20 mouse cellular contexts compared by ENCODE assay signal in genomic region chr7:125973874-125974273, GRCm38 (mm10).
DNase-seq lines count a peak whose midpoint lies in the region; ATAC-seq and TF ChIP-seq lines count a peak whose summit lies in the region.
"Had no signal": no experiment of that assay in that cellular context is flagged by ENCODE, and none has a peak within 500 bp of the region (broad histone marks: within the 10 kb centered on the region; RNA-seq: fewer than 3 reads in every experiment).

No protein-coding gene starts in this region.

- peaks cover 30% of the 10 kb centered on the region for H3K4me1 ChIP-seq in heart, embryonic 15.5 days (replicated peaks)
- 0 out of 2 replicates have a peak, but pooled peaks cover 7% of the 10 kb centered on the region for H3K4me1 ChIP-seq in midbrain, embryonic 11.5 days (ENCODE audit: control insufficient read depth, insufficient read depth, low read length)
- no peaks in the 10 kb centered on the region for H3K4me1 ChIP-seq in midbrain, postnatal 0 days (ENCODE audit: insufficient read depth, low read length)

- no peak overlapping the region for H3K4me3 ChIP-seq in heart, embryonic 15.5 days
- H3K4me3 ChIP-seq in midbrain, embryonic 11.5 days (ENCODE audit: low read depth, low read length) = no peak overlapping the region
- no peak overlapping the region for H3K4me3 ChIP-seq in midbrain, postnatal 0 days (ENCODE audit: low read depth, low read length)
- H3K4me3 ChIP-seq: forebrain, embryonic 12.5 days; gastrocnemius, adult 2 months; hindbrain, embryonic 15.5 days; limb, embryonic 12.5 days; midbrain, embryonic 12.5 days; neural tube, embryonic 13.5 days had no signal

- TF ChIP-seq CTCF in midbrain, postnatal 0 days (IDR thresholded peaks at IDR 0.05) = no peak

- WGBS in heart, embryonic 15.5 days = 50% methylated on average over 4 of the region's 4 CpGs
- WGBS in midbrain, embryonic 11.5 days = 64% methylated on average over 4 of the region's 4 CpGs
- WGBS in midbrain, postnatal 0 days = 64% methylated on average over 4 of the region's 4 CpGs

- no peak overlapping the region for H3K9ac ChIP-seq in heart, embryonic 15.5 days
- H3K9ac ChIP-seq in midbrain, embryonic 11.5 days (ENCODE audit: low read length) = no peak overlapping the region
- no peak overlapping the region for H3K9ac ChIP-seq in midbrain, postnatal 0 days (replicated peaks; ENCODE audit: low read length, poor library complexity, severe bottlenecking)
- H3K9ac ChIP-seq: forebrain, embryonic 12.5 days; hindbrain, embryonic 15.5 days; limb, embryonic 12.5 days; liver, embryonic 14.5 days; midbrain, embryonic 12.5 days; neural tube, embryonic 13.5 days had no signal

- H3K9me3 ChIP-seq in heart, embryonic 15.5 days (replicated peaks) = no peaks in the 10 kb centered on the region
- no peaks in the 10 kb centered on the region for H3K9me3 ChIP-seq in midbrain, embryonic 11.5 days (ENCODE audit: control insufficient read depth, low read length)
- no peaks in the 10 kb centered on the region for H3K9me3 ChIP-seq in midbrain, postnatal 0 days (ENCODE audit: low read length)
- H3K9me3 ChIP-seq: forebrain, embryonic 12.5 days; hindbrain, embryonic 15.5 days; limb, embryonic 12.5 days; midbrain, embryonic 12.5 days; neural tube, embryonic 13.5 days had no signal

- ATAC-seq in heart, embryonic 15.5 days (replicated peaks; ENCODE audit: insufficient number of reproducible peaks, insufficient read depth, low FRiP score, low read depth) = peak; percentile 36; the same call in 1 of the 2 replicates
- ATAC-seq in midbrain, embryonic 11.5 days (ENCODE audit: low FRiP score) = peak; percentile 44; the same call in 1 of the 2 replicates
- ATAC-seq in midbrain, postnatal 0 days (ENCODE audit: low FRiP score) = no peak
- ATAC-seq: CD4-positive, CD25-positive, alpha-beta regulatory T cell, adult 4 months; intestine, embryonic 16.5 days; lung, postnatal 0 days had no signal

- H3K27ac ChIP-seq in heart, embryonic 15.5 days = peak overlapping the region; percentile 82; the same call in 1 of the 2 replicates
- no peak overlapping the region for H3K27ac ChIP-seq in midbrain, embryonic 11.5 days (ENCODE audit: low read depth, low read length)
- no peak overlapping the region for H3K27ac ChIP-seq in midbrain, postnatal 0 days (ENCODE audit: low read depth, low read length)
- H3K27ac ChIP-seq: forebrain, embryonic 12.5 days; gastrocnemius, adult 2 months; hindbrain, embryonic 15.5 days; liver, embryonic 14.5 days; midbrain, embryonic 12.5 days; neural tube, embryonic 13.5 days had no signal

- no peaks in the 10 kb centered on the region for H3K36me3 ChIP-seq in heart, embryonic 15.5 days
- no peaks in the 10 kb centered on the region for H3K36me3 ChIP-seq in midbrain, embryonic 11.5 days (ENCODE audit: control insufficient read depth, insufficient read depth, low read length)
- no peaks in the 10 kb centered on the region for H3K36me3 ChIP-seq in midbrain, postnatal 0 days (ENCODE audit: insufficient read depth, low read length)
- H3K36me3 ChIP-seq: forebrain, embryonic 12.5 days; hindbrain, embryonic 15.5 days; limb, embryonic 12.5 days; midbrain, embryonic 12.5 days; neural tube, embryonic 13.5 days had no signal

- DNase-seq in embryo, embryonic 10.5 days (ENCODE audit: low spot score) = peak; percentile 48
- no peak for DNase-seq in embryo, embryonic 11 days
- DNase-seq in heart, postnatal 10 days = no peak
- no peak for DNase-seq in midbrain, embryonic 11.5 days (ENCODE audit: low spot score, missing footprints)
- DNase-seq in midbrain, postnatal 0 days (ENCODE audit: low spot score) = no peak
- DNase-seq in layer of hippocampus, postnatal 25 days (ENCODE audit: extremely low spot score in 1 of 2, low spot score in 1 of 2) = no peak
- DNase-seq: adrenal gland, postnatal 25 days; cerebellum, adult 11 months; cerebellum, postnatal 10 days; gastrocnemius, adult 2 months had no signal

- intact Hi-C loops in heart, postnatal 10 days (cut with DNase I) = no loop called here

- H3K27me3 ChIP-seq in heart, embryonic 15.5 days = no peaks in the 10 kb centered on the region
- H3K27me3 ChIP-seq in midbrain, embryonic 11.5 days (ENCODE audit: control insufficient read depth, insufficient read depth, low read length) = no peaks in the 10 kb centered on the region
- H3K27me3 ChIP-seq in midbrain, postnatal 0 days (ENCODE audit: insufficient read depth, low read length) = no peaks in the 10 kb centered on the region
- H3K27me3 ChIP-seq: forebrain, embryonic 12.5 days; hindbrain, embryonic 15.5 days; limb, embryonic 12.5 days; midbrain, embryonic 12.5 days; neural tube, embryonic 13.5 days had no signal

- no peak overlapping the region for H3K4me2 ChIP-seq in heart, embryonic 15.5 days
- no peak overlapping the region for H3K4me2 ChIP-seq in midbrain, embryonic 11.5 days
- no peak overlapping the region for H3K4me2 ChIP-seq in midbrain, postnatal 0 days (ENCODE audit: low read depth, low read length, poor library complexity, severe bottlenecking)
- H3K4me2 ChIP-seq: forebrain, embryonic 12.5 days; hindbrain, embryonic 15.5 days; limb, embryonic 12.5 days; midbrain, embryonic 12.5 days; neural tube, embryonic 13.5 days had no signal
